8 mouse cellular contexts compared by ENCODE assay signal in genomic region chr1:160036996-160037521, GRCm38 (mm10). TPM values are rescaled to one million over a fixed set of nuclear protein-coding genes. Genes with fewer than 3 reads are reported as not detected.
DNase-seq lines count a peak whose midpoint lies in the region.

No protein-coding gene starts in this region.

- DNase-seq in adrenal gland, adult 2 months = peak; percentile 13
- no peak for DNase-seq in adrenal gland, adult 18-20 months (ENCODE audit: low spot score in 2 of 2)
- DNase-seq in thymus, postnatal 25 days = peak; percentile 35
- DNase-seq in thymus, adult 18-20 months = no peak
- DNase-seq in kidney, postnatal 25 days = peak; percentile 61 to 66
- peak; percentile 29 to 61 for DNase-seq in right cerebral cortex, postnatal 10 days (ENCODE audit: low spot score in 2 of 2)
- no peak for DNase-seq in cerebellum, postnatal 10 days
- DNase-seq in embryo, embryonic 9.5 days (ENCODE audit: extremely low spot score) = no peak

RNA-seq across cellular contexts. Expression of gene 4930523C07Rik, which starts 7.1 kb away (rescaled TPM):
- total RNA-seq in adrenal gland, adult 2 months (2021) = 10 to 100 TPM; 12.5 to 15.7 TPM
- polyA plus RNA-seq in adrenal gland, adult 2 months (2012; rRNA removed) = 7.4 and 11.8 TPM in 2 replicates
- 10 to 100 TPM; 17.6 to 24.4 TPM for total RNA-seq in adrenal gland, adult 18-20 months (2021)

Comparison
In these comparisons a context has a peak if more than half of its experiments do, and no peak if none do; other contexts are left out.
1. DNase-seq: peak in adrenal gland, adult 2 months (single experiment), thymus, postnatal 25 days (single experiment), kidney, postnatal 25 days (2 of 2) and right cerebral cortex, postnatal 10 days (2 of 2); none in adrenal gland, adult 18-20 months (0 of 2), thymus, adult 18-20 months (0 of 2), cerebellum, postnatal 10 days (0 of 2) and embryo, embryonic 9.5 days (single experiment).